Mouse (Mus musculus): ENCODE measurements around the gene Olfr1423.
"Not testable (repeated sequence)": the region's sequence is repeated elsewhere in the genome, so short reads cannot be mapped to it uniquely, and the experiment has no call there.

Olfr1423 gene

GRCm38 (mm10) chr19:12041217-12041616 is at the start of gene Olfr1423:
Olfr1423 (minus strand) TSS chr19:12041317.
- DNase-seq (ENCODE audit: low read depth) = no peak

GRCm38 (mm10) chr19:12077631-12078030 is 36.5 kb upstream of the Olfr1423 start, which contains the start of gene Olfr1425:
Olfr1425 (minus strand) TSS chr19:12077731.
- DNase-seq (ENCODE audit: low read depth) = not testable (repeated sequence)

- not testable (repeated sequence) for DNase-seq (ENCODE audit: low read depth)
Measured at GRCm38 (mm10) chr19:12069546-12069945, 28.4 kb upstream of the Olfr1423 start.

GRCm38 (mm10) chr19:12067806-12068205 is 26.7 kb upstream of the Olfr1423 start:
- DNase-seq (ENCODE audit: low read depth) = not testable (repeated sequence)

- not testable (repeated sequence) for DNase-seq (ENCODE audit: low read depth)
Measured at GRCm38 (mm10) chr19:12062582-12062981, 21.5 kb upstream of the Olfr1423 start, which contains the start of gene Olfr1424. Olfr1424 (minus strand) TSS chr19:12062682.

GRCm38 (mm10) chr19:12043163-12043562 is 2.0 kb upstream of the Olfr1423 start:
- DNase-seq (ENCODE audit: low read depth) = no peak

- no peak for DNase-seq (ENCODE audit: low read depth)
Measured at GRCm38 (mm10) chr19:12037727-12038126, 3.4 kb downstream of the Olfr1423 start.

- peak; percentile 63 for DNase-seq (ENCODE audit: low read depth)
Measured at GRCm38 (mm10) chr19:12026606-12027005, 14.5 kb downstream of the Olfr1423 start.

GRCm38 (mm10) chr19:12025333-12025732 is 15.8 kb downstream of the Olfr1423 start:
- no peak for DNase-seq (ENCODE audit: low read depth)

- DNase-seq (ENCODE audit: low read depth) = no peak
Measured at GRCm38 (mm10) chr19:12024149-12024548, 17.0 kb downstream of the Olfr1423 start.

- no peak for DNase-seq (ENCODE audit: low read depth)
Measured at GRCm38 (mm10) chr19:12016192-12016591, 24.9 kb downstream of the Olfr1423 start.

- DNase-seq (ENCODE audit: low read depth) = peak; percentile 29
Measured at GRCm38 (mm10) chr19:12015708-12016107, 25.4 kb downstream of the Olfr1423 start.

GRCm38 (mm10) chr19:12013228-12013627 is 27.9 kb downstream of the Olfr1423 start:
- peak; percentile 71 for DNase-seq (ENCODE audit: low read depth)

GRCm38 (mm10) chr19:12012615-12013014 is 28.5 kb downstream of the Olfr1423 start:
- DNase-seq (ENCODE audit: low read depth) = no peak

GRCm38 (mm10) chr19:12011560-12012556 is 29.3 kb downstream of the Olfr1423 start:
- peak; percentile 96 for DNase-seq (ENCODE audit: low read depth)

- peak; percentile 90 for DNase-seq (ENCODE audit: low read depth)
Measured at GRCm38 (mm10) chr19:12010916-12011559, 30.1 kb downstream of the Olfr1423 start.

GRCm38 (mm10) chr19:12010281-12010771 is 30.8 kb downstream of the Olfr1423 start:
- DNase-seq (ENCODE audit: low read depth) = no peak

- peak; percentile 82 for DNase-seq (ENCODE audit: low read depth)
Measured at GRCm38 (mm10) chr19:12009501-12010280, 31.4 kb downstream of the Olfr1423 start.

- no peak for DNase-seq (ENCODE audit: low read depth)
Measured at GRCm38 (mm10) chr19:12008410-12009380, 32.4 kb downstream of the Olfr1423 start.
